Mouse (Mus musculus): Measurements from ENCODE around the gene Zdhhc12.
A peak's percentile ranks its signal among the peaks of the same experiment; 100 is the strongest.
"Not testable (repeated sequence)": the region's sequence is repeated elsewhere in the genome, so short reads cannot be mapped to it uniquely, and the experiment has no call there.

Gene Zdhhc12

GRCm38 (mm10) chr2:30093471-30094207, at the start of gene Zdhhc12:
Zdhhc12 (minus strand) TSS chr2:30093648.
- peak; percentile 95 for DNase-seq

GRCm38 (mm10) chr2:30140021-30140420, 46.6 kb upstream of the Zdhhc12 start:
- DNase-seq = peak; percentile 31

GRCm38 (mm10) chr2:30136458-30136857, 43.0 kb upstream of the Zdhhc12 start:
- DNase-seq = peak; percentile 49

GRCm38 (mm10) chr2:30134928-30135620, 41.6 kb upstream of the Zdhhc12 start:
- DNase-seq = peak; percentile 69

- DNase-seq = peak; percentile 47
These were observed 40.9 kb upstream of the Zdhhc12 start for GRCm38 (mm10) chr2:30134378-30134711.

GRCm38 (mm10) chr2:30133613-30134377, 40.3 kb upstream of the Zdhhc12 start, which contains the start of gene Tbc1d13:
Tbc1d13 (plus strand) TSS chr2:30133746.
- peak; percentile 99 for DNase-seq

- peak; percentile 81 for DNase-seq
These were observed 39.6 kb upstream of the Zdhhc12 start for GRCm38 (mm10) chr2:30132801-30133612.

- not testable (repeated sequence) for DNase-seq
These were observed 37.8 kb upstream of the Zdhhc12 start for GRCm38 (mm10) chr2:30131240-30131639.

GRCm38 (mm10) chr2:30130156-30130555, 36.7 kb upstream of the Zdhhc12 start:
- DNase-seq = peak; percentile 49

GRCm38 (mm10) chr2:30128789-30129188, 35.3 kb upstream of the Zdhhc12 start:
- peak; percentile 37 for DNase-seq

- DNase-seq = peak; percentile 97
These were observed 31.2 kb upstream of the Zdhhc12 start, which contains the start of gene Zer1 for GRCm38 (mm10) chr2:30124472-30125274. Zer1 (minus strand) TSS chr2:30124585.

GRCm38 (mm10) chr2:30123729-30124471, 30.5 kb upstream of the Zdhhc12 start:
- no peak for DNase-seq

- DNase-seq = no peak
These were observed 29.3 kb upstream of the Zdhhc12 start for GRCm38 (mm10) chr2:30122766-30123165.

GRCm38 (mm10) chr2:30120269-30120668, 26.8 kb upstream of the Zdhhc12 start:
- DNase-seq = peak; percentile 49

- DNase-seq = no peak
These were observed 26.2 kb upstream of the Zdhhc12 start for GRCm38 (mm10) chr2:30119641-30120051.

GRCm38 (mm10) chr2:30112564-30112963, 19.1 kb upstream of the Zdhhc12 start:
- no peak for DNase-seq

GRCm38 (mm10) chr2:30111500-30111899, 18.1 kb upstream of the Zdhhc12 start:
- no peak for DNase-seq

GRCm38 (mm10) chr2:30108260-30108659, 14.8 kb upstream of the Zdhhc12 start:
- no peak for DNase-seq

- DNase-seq = no peak
These were observed 14.2 kb upstream of the Zdhhc12 start for GRCm38 (mm10) chr2:30107646-30108045.

- peak; percentile 70 for DNase-seq
These were observed 12.9 kb upstream of the Zdhhc12 start for GRCm38 (mm10) chr2:30106364-30106763.

- DNase-seq = no peak
These were observed 6.8 kb upstream of the Zdhhc12 start for GRCm38 (mm10) chr2:30100214-30100613.

Measured in kidney, adult 18-20 months (tissue).